Mouse (Mus musculus) splenic B cell, adult 2 months (primary cell): ENCODE results near the gene Ccdc113.
"Not testable (repeated sequence)": the region's sequence is repeated elsewhere in the genome, so short reads cannot be mapped to it uniquely, and the experiment has no call there.

Source experiments
- DNase-seq: peaks from one replicate; pipeline ENCODE4 v3.0.0-alpha.2; 2011; ENCODE audit warnings: low read depth, low spot score
- H3K27me3 ChIP-seq: 2 replicates; pipeline ENCODE4 v1.6.1; 2012; ENCODE audit warnings: mild to moderate bottlenecking, low read length, moderate library complexity, mixed read lengths; ENCODE audit not compliant: control insufficient read depth, poor library complexity, insufficient read depth, severe bottlenecking
- H3K36me3 ChIP-seq: 2 replicates; pipeline ENCODE4 v1.6.1; 2012; ENCODE audit warnings: mild to moderate bottlenecking, low read length, moderate library complexity, mixed read lengths; ENCODE audit not compliant: control insufficient read depth, poor library complexity, insufficient read depth, severe bottlenecking

Ccdc113 gene

DNA sequence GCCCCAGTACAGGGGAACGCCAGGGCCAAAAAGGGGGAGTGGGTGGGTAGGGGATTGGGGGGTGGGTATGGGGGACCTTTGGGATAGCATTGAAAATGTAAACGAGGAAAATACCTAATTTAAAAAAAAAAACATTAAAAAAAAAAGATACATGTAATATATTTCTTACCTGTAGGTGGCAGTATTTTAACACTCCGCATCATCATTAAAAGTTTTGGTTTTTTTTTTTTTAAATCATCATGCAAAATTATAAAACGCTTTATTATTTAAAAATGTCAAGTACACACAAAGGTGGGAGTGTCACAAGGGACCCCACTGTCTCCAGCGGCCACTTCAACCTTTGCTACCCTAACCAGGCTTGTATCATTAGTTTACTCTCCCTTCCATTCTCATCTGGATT lies 72.6 kb downstream of the Ccdc113 start:
- not testable (repeated sequence) for DNase-seq, H3K27me3 ChIP-seq, H3K36me3 ChIP-seq

GRCm38 (mm10) chr8:95607210-95607609 lies 73.3 kb downstream of the Ccdc113 start:
- DNase-seq, result no peak
- Histone ChIP-seq H3K27me3 (no peaks in the 10 kb centered on the region), H3K36me3 (no peaks in the 10 kb centered on the region)
